Comparison of ENCODE assay signal across 13 mouse cellular contexts in the genomic region with DNA sequence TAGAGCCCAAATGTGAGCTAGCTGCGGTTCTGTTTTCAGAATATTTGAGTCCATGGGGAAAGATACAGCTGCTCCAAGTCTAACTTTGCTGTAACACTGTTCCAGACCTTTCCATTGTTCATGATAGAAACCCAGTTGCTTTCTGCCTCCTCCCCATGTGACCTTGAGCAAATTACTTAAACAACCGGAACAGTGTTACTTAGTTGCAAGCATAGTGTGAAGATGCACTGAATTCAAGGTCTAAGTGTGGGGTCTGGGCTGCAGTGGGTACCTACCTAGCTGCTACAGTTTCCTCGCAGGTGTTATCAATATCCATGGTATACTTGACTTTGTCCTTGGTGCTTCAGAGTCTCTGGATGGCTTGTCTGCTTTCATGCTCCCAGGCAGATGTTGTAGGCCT. TPM values are rescaled to one million over a fixed set of nuclear protein-coding genes. Genes with fewer than 3 reads are reported as not detected.
DNase-seq lines count a peak whose midpoint lies in the region; ATAC-seq and TF ChIP-seq lines count a peak whose summit lies in the region.
"Had no signal": no experiment of that assay in that cellular context is flagged by ENCODE, and none has a peak within 500 bp of the region (broad histone marks: within the 10 kb centered on the region; RNA-seq: fewer than 3 reads in every experiment).

No protein-coding gene starts in this region.

- no peak overlapping the region for H3K4me3 ChIP-seq in intestine, embryonic 14.5 days (ENCODE audit: low read depth, low read length)
- H3K4me3 ChIP-seq in intestine, embryonic 16.5 days (ENCODE audit: low read length), result no peak overlapping the region
- H3K4me3 ChIP-seq in hindbrain, embryonic 14.5 days (replicated peaks; ENCODE audit: low read length), result peak overlapping the region; percentile 94; the same call in 1 of the 2 replicates
- 0 out of 2 replicates have a peak overlapping the region, but pooled peaks have one; percentile 96 for H3K4me3 ChIP-seq in midbrain, embryonic 15.5 days
- no peak overlapping the region for H3K4me3 ChIP-seq in lung, postnatal 0 days (ENCODE audit: low read depth, low read length)

- no peak for TF ChIP-seq EP300 in lung, postnatal 0 days (IDR thresholded peaks at IDR 0.05)

- H3K27me3 ChIP-seq in intestine, embryonic 14.5 days (replicated peaks; ENCODE audit: control insufficient read depth, insufficient read depth, low read length), result no peaks in the 10 kb centered on the region
- no peaks in the 10 kb centered on the region for H3K27me3 ChIP-seq in intestine, embryonic 16.5 days (replicated peaks; ENCODE audit: control insufficient read depth, insufficient read depth, low read length)
- H3K27me3 ChIP-seq in hindbrain, embryonic 14.5 days (ENCODE audit: control insufficient read depth, insufficient read depth, low read length), result no peaks in the 10 kb centered on the region
- no peaks in the 10 kb centered on the region for H3K27me3 ChIP-seq in midbrain, embryonic 15.5 days (replicated peaks)
- no peaks in the 10 kb centered on the region for H3K27me3 ChIP-seq in lung, postnatal 0 days (replicated peaks; ENCODE audit: insufficient read depth, low read length)
- H3K27me3 ChIP-seq: heart, embryonic 15.5 days had no signal

- no peak for ATAC-seq in intestine, embryonic 14.5 days (replicated peaks; ENCODE audit: low FRiP score, low TSS enrichment, low read depth)
- no peak for ATAC-seq in intestine, embryonic 16.5 days
- no peak for ATAC-seq in hindbrain, embryonic 14.5 days (ENCODE audit: low FRiP score)
- ATAC-seq in midbrain, embryonic 15.5 days (replicated peaks), result no peak
- no peak for ATAC-seq in lung, postnatal 0 days

- H3K27ac ChIP-seq in intestine, embryonic 14.5 days (ENCODE audit: low read depth), result no peak overlapping the region
- no peak overlapping the region; the same call in 1 of the 2 replicates for H3K27ac ChIP-seq in intestine, embryonic 16.5 days (ENCODE audit: low read length)
- H3K27ac ChIP-seq in hindbrain, embryonic 14.5 days, result peak overlapping the region; percentile 93; the same call in 1 of the 2 replicates
- H3K27ac ChIP-seq in midbrain, embryonic 15.5 days, result peak overlapping the region; percentile 85
- H3K27ac ChIP-seq in lung, postnatal 0 days (ENCODE audit: low read length), result no peak overlapping the region
- H3K27ac ChIP-seq: heart, embryonic 15.5 days had no signal

- peak overlapping the region; percentile 77; the same call in 1 of the 2 replicates for H3K4me2 ChIP-seq in intestine, embryonic 14.5 days (ENCODE audit: low read length)
- no peak overlapping the region for H3K4me2 ChIP-seq in intestine, embryonic 16.5 days (ENCODE audit: low read depth, low read length)
- H3K4me2 ChIP-seq in hindbrain, embryonic 14.5 days (replicated peaks), result peak overlapping the region; percentile 67
- H3K4me2 ChIP-seq in midbrain, embryonic 15.5 days, result peak overlapping the region; percentile 49; the same call in 1 of the 2 replicates
- H3K4me2 ChIP-seq in lung, postnatal 0 days (replicated peaks; ENCODE audit: low read depth, low read length), result no peak overlapping the region

- intact Hi-C loops in gastrocnemius, postnatal 14 days (cut with DNase I; ENCODE audit: low total_unique reads), result loop anchor here (10.0 kb wide), 1 partner anchor 53 kb away; no protein-coding TSS in a partner anchor

- H3K9me3 ChIP-seq in intestine, embryonic 14.5 days (ENCODE audit: control insufficient read depth, low read length), result no peaks in the 10 kb centered on the region
- no peaks in the 10 kb centered on the region for H3K9me3 ChIP-seq in intestine, embryonic 16.5 days (ENCODE audit: control insufficient read depth, low read length)
- no peaks in the 10 kb centered on the region for H3K9me3 ChIP-seq in hindbrain, embryonic 14.5 days (ENCODE audit: control insufficient read depth, low read length)
- H3K9me3 ChIP-seq in midbrain, embryonic 15.5 days, result no peaks in the 10 kb centered on the region
- H3K9me3 ChIP-seq in lung, postnatal 0 days (ENCODE audit: low read length), result no peaks in the 10 kb centered on the region
- H3K9me3 ChIP-seq: heart, embryonic 15.5 days had no signal

- peaks cover 25% of the 10 kb centered on the region for H3K4me1 ChIP-seq in intestine, embryonic 14.5 days (replicated peaks; ENCODE audit: control insufficient read depth, insufficient read depth, low read length)
- peaks cover 30% of the 10 kb centered on the region for H3K4me1 ChIP-seq in intestine, embryonic 16.5 days (ENCODE audit: control insufficient read depth, insufficient read depth, low read length)
- peaks cover 26% of the 10 kb centered on the region for H3K4me1 ChIP-seq in hindbrain, embryonic 14.5 days (replicated peaks; ENCODE audit: control insufficient read depth, insufficient read depth, low read length)
- peaks cover 39% of the 10 kb centered on the region for H3K4me1 ChIP-seq in midbrain, embryonic 15.5 days
- peaks cover 12% of the 10 kb centered on the region; the same call in 1 of the 2 replicates for H3K4me1 ChIP-seq in lung, postnatal 0 days (ENCODE audit: insufficient read depth, low read depth, low read length)

- WGBS in intestine, embryonic 14.5 days, result 66% methylated on average over 3 of the region's 3 CpGs
- 59% methylated on average over 3 of the region's 3 CpGs for WGBS in intestine, embryonic 16.5 days
- WGBS in hindbrain, embryonic 14.5 days, result 67% methylated on average over 3 of the region's 3 CpGs
- 76% methylated on average over 3 of the region's 3 CpGs for WGBS in midbrain, embryonic 15.5 days
- WGBS in lung, postnatal 0 days, result 59% methylated on average over 3 of the region's 3 CpGs

- no peaks in the 10 kb centered on the region for H3K36me3 ChIP-seq in intestine, embryonic 14.5 days (ENCODE audit: control insufficient read depth, insufficient read depth, low read length)
- no peaks in the 10 kb centered on the region for H3K36me3 ChIP-seq in intestine, embryonic 16.5 days (ENCODE audit: control insufficient read depth, insufficient read depth, low read length)
- H3K36me3 ChIP-seq in hindbrain, embryonic 14.5 days (replicated peaks; ENCODE audit: control insufficient read depth, insufficient read depth), result no peaks in the 10 kb centered on the region
- no peaks in the 10 kb centered on the region for H3K36me3 ChIP-seq in midbrain, embryonic 15.5 days (replicated peaks)
- H3K36me3 ChIP-seq in lung, postnatal 0 days (ENCODE audit: insufficient read depth, low read length), result no peaks in the 10 kb centered on the region
- H3K36me3 ChIP-seq: heart, embryonic 15.5 days had no signal

- no peak overlapping the region for H3K9ac ChIP-seq in intestine, embryonic 14.5 days (ENCODE audit: low read length)
- H3K9ac ChIP-seq in intestine, embryonic 16.5 days (ENCODE audit: low read depth, low read length), result no peak overlapping the region
- H3K9ac ChIP-seq in hindbrain, embryonic 14.5 days, result peak overlapping the region; percentile 99
- H3K9ac ChIP-seq in midbrain, embryonic 15.5 days, result no peak overlapping the region
- H3K9ac ChIP-seq in lung, postnatal 0 days (replicated peaks; ENCODE audit: low read depth), result no peak overlapping the region

- no peak for TF ChIP-seq CTCF in lung, postnatal 0 days (IDR thresholded peaks at IDR 0.05)

- DNase-seq in intestine, embryonic 14.5 days (ENCODE audit: low spot score), result no peak
- peak; percentile 43 for DNase-seq in Muller cell, postnatal 12 days (ENCODE audit: inconsistent ontology term)
- DNase-seq in hindbrain, embryonic 14.5 days (ENCODE audit: low spot score), result no peak
- DNase-seq in gastrocnemius, postnatal 14 days, result no peak
- no peak for DNase-seq in lung, postnatal 0 days (ENCODE audit: low spot score)
- DNase-seq in natural killer cell, adult 2 months (ENCODE audit: low spot score in 2 of 2), result no peak
- DNase-seq: gastrocnemius, postnatal 25 days; kidney, adult 9 months; layer of hippocampus, postnatal 36 days; thymus, postnatal 4 days had no signal

RNA-seq across cellular contexts. Expression of a gene that starts 1.3 kb away (rescaled TPM):
- polyA plus RNA-seq in intestine, embryonic 14.5 days (2014; fragmentation: Nextera tagmentation; extraction: Ambion mirVana), result 67.4 and 76.8 TPM in 2 replicates
- polyA plus RNA-seq in intestine, embryonic 16.5 days (2015; fragmentation: Nextera tagmentation; extraction: Ambion mirVana), result 32.8 and 34.9 TPM in 2 replicates
- polyA plus RNA-seq in hindbrain, embryonic 14.5 days (2014; fragmentation: Nextera tagmentation; extraction: Ambion mirVana), result 79.2 and 86.3 TPM in 2 replicates
- 71.1 and 71.7 TPM in 2 replicates for polyA plus RNA-seq in midbrain, embryonic 15.5 days (2015; fragmentation: Nextera tagmentation; extraction: Ambion mirVana)
- 10 to 100 TPM; 11.0 to 14.7 TPM for total RNA-seq in gastrocnemius, postnatal 14 days (2021)
- 20.1 and 23.0 TPM in 2 replicates for polyA plus RNA-seq in lung, postnatal 0 days (2015; fragmentation: Nextera tagmentation; extraction: Ambion mirVana)

Comparison
In these comparisons a context has a peak if more than half of its experiments do, and no peak if none do; other contexts are left out.
1. H3K4me2 ChIP-seq: peak in intestine, embryonic 14.5 days (single experiment), hindbrain, embryonic 14.5 days (single experiment) and midbrain, embryonic 15.5 days (single experiment); none in intestine, embryonic 16.5 days (single experiment) and lung, postnatal 0 days (single experiment).
2. H3K27ac ChIP-seq: peak in hindbrain, embryonic 14.5 days (single experiment) and midbrain, embryonic 15.5 days (single experiment); none in intestine, embryonic 14.5 days (single experiment), intestine, embryonic 16.5 days (single experiment) and lung, postnatal 0 days (single experiment).
3. H3K4me3 ChIP-seq: peak in hindbrain, embryonic 14.5 days (single experiment) and midbrain, embryonic 15.5 days (single experiment); none in intestine, embryonic 14.5 days (single experiment), intestine, embryonic 16.5 days (single experiment) and lung, postnatal 0 days (single experiment).